Mouse (Mus musculus) embryonic fibroblast, embryonic 13.5 days (primary cell): ENCODE results near the gene Slbp. TPM values are rescaled to one million over a fixed set of nuclear protein-coding genes. Genes with fewer than 3 reads are reported as not detected.

Experiments used
- H3K27ac ChIP-seq: 2 replicates; pipeline ENCODE4 v1.5.1; 2012; ENCODE audit warnings: low read length, control low read depth, inconsistent platforms; ENCODE audit not compliant: insufficient read depth
- H3K4me1 ChIP-seq: 2 replicates; pipeline ENCODE4 v1.6.1; 2011; ENCODE audit warnings: low read length; ENCODE audit not compliant: control insufficient read depth, insufficient read depth
- H3K4me3 ChIP-seq: 2 replicates; pipeline ENCODE4 v1.5.1; 2011; ENCODE audit warnings: mild to moderate bottlenecking, control low read depth, low read length; ENCODE audit not compliant: insufficient read depth
- CTCF ChIP-seq: IDR thresholded peaks from 2 replicates; pipeline ENCODE4 v1.5.1; 2011; ENCODE audit warnings: mild to moderate bottlenecking, control low read depth, low read length, moderate library complexity, borderline replicate concordance; ENCODE audit not compliant: insufficient read depth
- POLR2A ChIP-seq: IDR thresholded peaks from 2 replicates; pipeline ENCODE4 v1.6.1; 2011; ENCODE audit warnings: low read depth, mild to moderate bottlenecking, control low read depth, low read length, moderate library complexity
- polyA plus RNA-seq: library from polyadenylated mRNA; stranded (reverse); fragments of >200 nt; gene quantifications from 2 replicates; pipeline ENCODE4 v1.2.4, GENCODE M21; 2011; ENCODE audit warnings: low read depth; ENCODE audit not compliant: missing spikeins, insufficient read length

The Slbp gene
- polyA plus RNA-seq, result 60.2 and 67.7 TPM in 2 replicates

- peak within 1 kb of the TSS; percentile 83 for H3K27ac ChIP-seq
- peaks cover 4% of the 10 kb centered on the region; the same call in 1 of the 2 replicates for H3K4me1 ChIP-seq
- H3K4me3 ChIP-seq, result peak within 1 kb of the TSS; percentile 86
- TF ChIP-seq CTCF (no peak), POLR2A (peak; percentile 100)
These were observed at the start of gene Slbp for GRCm38 (mm10) chr5:33651921-33652782. Slbp (minus strand) TSS chr5:33652574.

- no peak for TF ChIP-seq CTCF
- no peak overlapping the region for H3K4me3 ChIP-seq
- H3K4me1 ChIP-seq, result no peaks in the 10 kb centered on the region
- H3K27ac ChIP-seq, result no peak overlapping the region
These were observed 49.5 kb upstream of the Slbp start for GRCm38 (mm10) chr5:33701832-33702231.

GRCm38 (mm10) chr5:33700010-33700409 is 47.6 kb upstream of the Slbp start:
- Histone ChIP-seq H3K4me3 (no peak overlapping the region), H3K4me1 (no peaks in the 10 kb centered on the region), H3K27ac (no peak overlapping the region)
- TF ChIP-seq CTCF, result no peak
- no peak for TF ChIP-seq POLR2A

GRCm38 (mm10) chr5:33698669-33699068 is 46.3 kb upstream of the Slbp start:
- Histone ChIP-seq H3K4me3 (no peak overlapping the region), H3K27ac (no peak overlapping the region), H3K4me1 (no peaks in the 10 kb centered on the region)
- TF ChIP-seq CTCF (no peak), POLR2A (no peak)

GRCm38 (mm10) chr5:33697947-33698512 is 45.7 kb upstream of the Slbp start:
- TF ChIP-seq CTCF, result no peak
- no peak for TF ChIP-seq POLR2A
- no peak overlapping the region for H3K4me3 ChIP-seq
- H3K4me1 ChIP-seq, result no peaks in the 10 kb centered on the region
- no peak overlapping the region for H3K27ac ChIP-seq

- no peaks in the 10 kb centered on the region for H3K4me1 ChIP-seq
- no peak overlapping the region for H3K4me3 ChIP-seq
- TF ChIP-seq POLR2A, result no peak
- no peak for TF ChIP-seq CTCF
- no peak overlapping the region for H3K27ac ChIP-seq
These were observed 45.2 kb upstream of the Slbp start for GRCm38 (mm10) chr5:33697534-33697933.

- H3K4me3 ChIP-seq, result no peak overlapping the region
- no peak overlapping the region for H3K27ac ChIP-seq
- TF ChIP-seq CTCF, result no peak
- no peak for TF ChIP-seq POLR2A
- no peaks in the 10 kb centered on the region for H3K4me1 ChIP-seq
These were observed 44.1 kb upstream of the Slbp start for GRCm38 (mm10) chr5:33696430-33696829.

GRCm38 (mm10) chr5:33695718-33696121 is 43.3 kb upstream of the Slbp start:
- H3K27ac ChIP-seq, result no peak overlapping the region
- TF ChIP-seq POLR2A (no peak), CTCF (no peak)
- H3K4me1 ChIP-seq, result no peaks in the 10 kb centered on the region
- H3K4me3 ChIP-seq, result 0 out of 2 replicates have a peak overlapping the region, but pooled peaks have one; percentile 10

GRCm38 (mm10) chr5:33694848-33695717 is 42.7 kb upstream of the Slbp start:
- Histone ChIP-seq H3K27ac (no peak overlapping the region), H3K4me1 (no peaks in the 10 kb centered on the region), H3K4me3 (0 out of 2 replicates have a peak overlapping the region, but pooled peaks have one; percentile 10)
- TF ChIP-seq POLR2A (no peak), CTCF (no peak)

GRCm38 (mm10) chr5:33694461-33694847 is 42.1 kb upstream of the Slbp start:
- Histone ChIP-seq H3K4me3 (no peak overlapping the region), H3K27ac (no peak overlapping the region), H3K4me1 (no peaks in the 10 kb centered on the region)
- TF ChIP-seq POLR2A (no peak), CTCF (no peak)
